Mouse (Mus musculus): ENCODE data around the gene R3hdm1.

DNA sequence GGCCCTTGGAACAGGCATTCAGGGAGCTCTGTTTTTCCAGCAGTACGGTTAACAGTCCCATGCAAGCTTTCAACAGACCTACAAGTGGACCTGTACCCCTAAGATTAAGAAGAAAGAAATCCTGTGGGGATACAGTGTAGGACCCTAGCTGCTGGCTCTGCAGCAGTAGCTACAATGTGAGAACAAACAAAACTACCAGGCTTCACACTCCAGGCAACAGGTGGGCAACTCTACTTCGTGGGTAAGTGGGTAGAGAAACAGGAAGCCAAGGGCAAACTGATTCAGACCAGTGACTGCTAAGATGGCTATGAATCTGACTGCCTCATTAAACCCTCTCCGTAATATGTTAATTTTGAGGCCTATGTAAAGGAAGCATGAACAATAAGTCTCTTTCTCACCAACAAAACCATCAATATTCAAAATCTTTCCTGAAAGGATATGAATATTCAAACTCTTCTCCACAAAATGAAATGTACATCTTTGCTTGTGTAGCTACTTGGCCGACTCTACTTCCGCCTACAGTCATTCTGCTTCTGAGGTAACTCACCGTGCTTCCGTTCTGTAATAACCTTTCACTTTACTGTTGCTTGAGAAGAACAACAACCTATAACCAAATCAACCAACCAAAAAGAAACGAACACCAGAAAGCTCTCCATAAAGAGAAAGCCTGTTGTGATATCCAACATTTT is 26.2 kb upstream of the R3hdm1 start:
- TF ChIP-seq CTCF (IDR thresholded peaks at IDR 0.05; ENCODE audit: low read depth, low read length) (no peak), POLR2A (IDR thresholded peaks at IDR 0.05; ENCODE audit: borderline replicate concordance, low read depth, low read length) (no peak)

All from bone marrow macrophage, adult 2 months (primary cell).